ENCODE assay signal across 17 mouse cellular contexts in genomic region chr9:46027994-46028393, GRCm38 (mm10). TPM values are rescaled to one million over a fixed set of nuclear protein-coding genes. Genes with fewer than 3 reads are reported as not detected.
A peak's percentile ranks its signal among the peaks of the same experiment; 100 is the strongest.
DNase-seq lines count a peak whose midpoint lies in the region; TF ChIP-seq lines count a peak whose summit lies in the region.
"Had no signal": no experiment of that assay in that cellular context is flagged by ENCODE, and none has a peak within 500 bp of the region (broad histone marks: within the 10 kb centered on the region; RNA-seq: fewer than 3 reads in every experiment).

No protein-coding gene starts in this region.

- no peaks in the 10 kb centered on the region for H3K9me3 ChIP-seq in heart, embryonic 10.5 days
- no peaks in the 10 kb centered on the region for H3K9me3 ChIP-seq in ES-E14 (ENCODE audit: control insufficient read depth, insufficient read depth, low read depth, low read length)
- H3K9me3 ChIP-seq: forebrain, embryonic 13.5 days; intestine, embryonic 15.5 days; liver, embryonic 12.5 days had no signal

- H3K4me3 ChIP-seq in heart, embryonic 10.5 days, result no peak overlapping the region
- H3K4me3 ChIP-seq in ES-E14 (ENCODE audit: insufficient read depth in 1 of 2, low read depth in 1 of 2, low read length in 2 of 2, poor library complexity in 1 of 2, severe bottlenecking in 1 of 2), result no peak overlapping the region
- no peak overlapping the region for H3K4me3 ChIP-seq in embryonic fibroblast, embryonic 13.5 days (ENCODE audit: insufficient read depth, low read length)
- H3K4me3 ChIP-seq: forebrain, embryonic 13.5 days; intestine, embryonic 15.5 days; liver, embryonic 12.5 days had no signal

- 58% methylated on average over 8 of the region's 8 CpGs for WGBS in heart, embryonic 10.5 days

- in situ Hi-C loops in ES-E14 (cut with MboI; ENCODE audit: low sequenced_read_pairs in 2 of 2, unreplicated experiment in 2 of 2), result no loop called here

- H3K4me1 ChIP-seq in heart, embryonic 10.5 days, result peaks cover 38% of the 10 kb centered on the region
- peaks cover 11 to 18% of the 10 kb centered on the region in 2 experiments for H3K4me1 ChIP-seq in ES-E14 (ENCODE audit: control insufficient read depth in 2 of 2, insufficient read depth in 2 of 2, low read length in 2 of 2, poor library complexity in 1 of 2)
- peaks cover 21% of the 10 kb centered on the region for H3K4me1 ChIP-seq in embryonic fibroblast, embryonic 13.5 days (ENCODE audit: control insufficient read depth, insufficient read depth, low read length)

- H3K36me3 ChIP-seq in heart, embryonic 10.5 days, result no peaks in the 10 kb centered on the region; the same call in 1 of the 2 replicates
- H3K36me3 ChIP-seq in ES-E14 (ENCODE audit: control insufficient read depth, insufficient read depth, low read length, poor library complexity, severe bottlenecking), result no peaks in the 10 kb centered on the region
- H3K36me3 ChIP-seq: intestine, embryonic 15.5 days had no signal

- H3K9ac ChIP-seq in ES-E14 (ENCODE audit: insufficient read depth, low read depth, low read length, poor library complexity, severe bottlenecking), result no peak overlapping the region
- H3K9ac ChIP-seq: forebrain, embryonic 13.5 days; intestine, embryonic 15.5 days; liver, embryonic 12.5 days had no signal

- TF ChIP-seq POLR2A in embryonic fibroblast, embryonic 13.5 days (IDR thresholded peaks at IDR 0.05; ENCODE audit: low read depth, low read length), result no peak

- no peaks in the 10 kb centered on the region for H3K27me3 ChIP-seq in heart, embryonic 10.5 days (ENCODE audit: insufficient read depth, poor library complexity, severe bottlenecking)
- H3K27me3 ChIP-seq: forebrain, embryonic 13.5 days; intestine, embryonic 15.5 days; liver, embryonic 12.5 days had no signal

- intact Hi-C loops in heart, postnatal 10 days (cut with DNase I), result no loop called here

- no peak for TF ChIP-seq CTCF in embryonic fibroblast, embryonic 13.5 days (IDR thresholded peaks at IDR 0.05; ENCODE audit: borderline replicate concordance, insufficient read depth, low read length)

- no peak overlapping the region for H3K27ac ChIP-seq in heart, embryonic 10.5 days
- peak overlapping the region; percentile 74; the same call in 1 of the 2 replicates for H3K27ac ChIP-seq in ES-E14 (ENCODE audit: insufficient read depth, low read depth, low read length, poor library complexity, severe bottlenecking)
- H3K27ac ChIP-seq in embryonic fibroblast, embryonic 13.5 days (ENCODE audit: insufficient read depth, low read length), result 0 out of 2 replicates have a peak overlapping the region, but pooled peaks have one; percentile 36
- H3K27ac ChIP-seq: forebrain, embryonic 13.5 days; intestine, embryonic 15.5 days; liver, embryonic 12.5 days; stomach, postnatal 0 days had no signal

- DNase-seq in heart, postnatal 10 days, result peak; percentile 33 to 34
- no peak for DNase-seq in heart, embryonic 10.5 days (ENCODE audit: low spot score)
- DNase-seq in layer of hippocampus, adult 8-10 months (ENCODE audit: low spot score in 2 of 2), result peak; percentile 39 to 47
- DNase-seq in layer of hippocampus, postnatal 10 days (ENCODE audit: low spot score in 2 of 2), result no peak
- no peak for DNase-seq in ES-E14 (ENCODE audit: low read depth, low spot score)
- DNase-seq in spleen, adult 12 weeks (ENCODE audit: low spot score), result no peak
- DNase-seq in cerebellum, postnatal 4 days (ENCODE audit: low spot score in 2 of 2), result no peak
- DNase-seq: adrenal gland, postnatal 36 days; gastrocnemius, postnatal 14 days; heart, postnatal 4 days; retina, postnatal 1 day; thymus, postnatal 14 days had no signal

TF ChIP-seq in ES-E14, 5 proteins besides CTCF, POLR2A, EP300 and RAD21:
- TF ChIP-seq HCFC1 (IDR thresholded peaks at IDR 0.05; ENCODE audit: borderline replicate concordance, insufficient read depth, low read length), result no peak
- TF ChIP-seq ZC3H11A (IDR thresholded peaks at IDR 0.05; ENCODE audit: borderline replicate concordance, low read depth, low read length), result no peak
- TF ChIP-seq ZNF384 (IDR thresholded peaks at IDR 0.05; ENCODE audit: low read depth, low read length), result no peak
- no peak for TF ChIP-seq CHD2 (IDR thresholded peaks at IDR 0.05; ENCODE audit: low read depth, low read length)
- no peak for TF ChIP-seq MAFK (IDR thresholded peaks at IDR 0.05; ENCODE audit: insufficient read depth, low read depth, low read length)

RNA-seq across cellular contexts. Expression of gene Sik3, which starts 15.4 kb away (rescaled TPM):
- 10 to 100 TPM; 61.8 to 72.7 TPM for total RNA-seq in heart, postnatal 10 days (2021)
- polyA plus RNA-seq in heart, embryonic 10.5 days (2016; fragmentation: Nextera tagmentation; extraction: Ambion mirVana), result 6.4 and 8.0 TPM in 2 replicates
- total RNA-seq in layer of hippocampus, adult 8-10 months (2022), result 100 to 1,000 TPM; 134 to 147 (median 140) TPM
- 10 to 100 TPM; 83.8 to 85.0 TPM for total RNA-seq in layer of hippocampus, postnatal 10 days (2021)
- 18.9 and 25.3 TPM in 2 replicates for total RNA-seq in ES-E14 (2012; rRNA removed)
- 37.7 and 41.1 TPM in 2 replicates for polyA plus RNA-seq in embryonic fibroblast, embryonic 13.5 days (2011; ENCODE audit: insufficient read length, low read depth, missing spikeins)

RNA-seq across cellular contexts. Expression of gene Pafah1b2, which starts 15.5 kb away (rescaled TPM):
- total RNA-seq in heart, postnatal 10 days (2021), result 10 to 100 TPM; 85.1 to 87.3 TPM
- polyA plus RNA-seq in heart, embryonic 10.5 days (2016; fragmentation: Nextera tagmentation; extraction: Ambion mirVana), result 183 and 212 TPM in 2 replicates
- 100 to 1,000 TPM; 195 to 219 (median 207) TPM for total RNA-seq in layer of hippocampus, adult 8-10 months (2022)
- 100 to 1,000 TPM; 245 to 256 TPM for total RNA-seq in layer of hippocampus, postnatal 10 days (2021)
- total RNA-seq in ES-E14 (2012; rRNA removed), result 51.1 and 64.9 TPM in 2 replicates
- polyA plus RNA-seq in embryonic fibroblast, embryonic 13.5 days (2011; ENCODE audit: insufficient read length, low read depth, missing spikeins), result 179 and 182 TPM in 2 replicates

Comparison
In these comparisons a context has a peak if more than half of its experiments do, and no peak if none do; other contexts are left out.
1. DNase-seq: peak in heart, postnatal 10 days (2 of 2) and layer of hippocampus, adult 8-10 months (2 of 2); none in heart, embryonic 10.5 days (single experiment), layer of hippocampus, postnatal 10 days (0 of 2), ES-E14 (single experiment), spleen, adult 12 weeks (single experiment) and cerebellum, postnatal 4 days (0 of 2).